Mouse (Mus musculus) thymus, postnatal 36 days (tissue): ENCODE data around the gene Unc93a.
"Not testable (repeated sequence)": the region's sequence is repeated elsewhere in the genome, so short reads cannot be mapped to it uniquely, and the experiment has no call there.

Experiments
- DNase-seq, 2 experiments: peaks; one replicate each; pipeline ENCODE4 v3.0.0; 2022; ENCODE audit warnings: mixed read lengths in 2 of 2

Gene Unc93a

DNA sequence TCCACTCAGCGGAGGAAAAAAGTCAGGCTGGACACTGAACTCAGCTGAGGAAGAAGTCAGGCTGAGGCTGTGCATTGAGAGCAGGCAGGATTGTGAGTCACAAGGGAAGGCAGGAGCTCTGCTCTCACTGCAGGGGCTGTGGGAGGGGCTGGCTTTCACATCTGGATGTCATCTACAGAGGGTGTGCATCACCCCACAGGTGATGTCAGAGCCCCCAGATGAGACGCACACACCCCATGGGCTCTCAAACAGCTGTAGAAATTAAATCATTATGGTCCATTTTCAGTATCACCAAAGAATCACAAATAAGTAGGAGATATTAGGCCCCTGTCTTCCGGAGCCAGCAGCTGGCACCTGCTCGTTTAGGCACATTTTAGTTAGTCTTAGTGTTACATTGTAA lies at the start of gene Unc93a:
Gene Unc93a (minus strand): TSS at position 101 of the 400 bp plus-strand sequence.
- DNase-seq: not testable (repeated sequence)

GRCm38 (mm10) chr17:13180491-13180890 lies 48.9 kb upstream of the Unc93a start:
- not testable (repeated sequence) for DNase-seq

GRCm38 (mm10) chr17:13179021-13179420 lies 47.4 kb upstream of the Unc93a start:
- not testable (repeated sequence) for DNase-seq

GRCm38 (mm10) chr17:13177796-13178195 lies 46.2 kb upstream of the Unc93a start:
- DNase-seq: not testable (repeated sequence)

GRCm38 (mm10) chr17:13175609-13176008 lies 44.0 kb upstream of the Unc93a start:
- DNase-seq: not testable (repeated sequence)

DNA sequence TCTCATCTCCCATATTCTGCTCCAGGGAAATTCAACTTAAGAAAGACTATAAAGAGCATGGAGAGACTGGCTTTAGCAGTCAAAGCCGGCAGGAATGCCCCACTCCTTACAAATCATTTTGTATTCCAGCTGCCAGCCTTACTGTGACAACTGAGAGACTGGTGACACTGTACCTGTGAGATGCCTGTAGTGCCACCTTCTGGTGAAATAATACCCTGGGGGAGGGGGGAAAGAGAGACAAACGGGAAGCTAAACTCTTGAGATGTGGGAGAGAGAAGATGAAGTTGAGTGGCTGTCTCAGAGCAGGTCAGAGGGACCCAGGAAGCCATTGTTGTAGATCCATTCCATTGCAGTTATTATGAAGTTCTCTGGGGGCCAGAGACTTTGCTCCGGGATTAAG lies 42.4 kb upstream of the Unc93a start:
- DNase-seq: not testable (repeated sequence)

- DNase-seq: not testable (repeated sequence)
Measured at GRCm38 (mm10) chr17:13173578-13173977, 42.0 kb upstream of the Unc93a start.

DNA sequence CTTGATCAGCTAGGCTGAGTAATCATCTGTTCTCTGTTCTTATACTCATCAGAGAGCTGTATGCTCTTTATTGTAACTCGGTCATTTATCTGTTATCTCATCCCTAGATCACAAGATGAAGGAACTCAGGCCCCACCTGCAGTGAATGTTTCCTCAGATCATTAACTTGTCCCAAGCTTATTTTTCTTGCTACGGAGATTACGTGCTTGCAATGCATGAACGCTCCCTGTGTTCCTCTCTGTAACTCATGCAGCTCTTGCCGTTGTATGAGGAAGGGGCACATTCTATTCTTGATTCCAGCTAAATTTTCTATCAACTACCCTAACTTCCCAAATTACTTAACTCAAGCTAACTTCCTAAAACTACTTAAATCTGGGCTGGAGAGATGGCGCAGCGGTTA lies 14.5 kb upstream of the Unc93a start:
- not testable (repeated sequence) for DNase-seq

DNA sequence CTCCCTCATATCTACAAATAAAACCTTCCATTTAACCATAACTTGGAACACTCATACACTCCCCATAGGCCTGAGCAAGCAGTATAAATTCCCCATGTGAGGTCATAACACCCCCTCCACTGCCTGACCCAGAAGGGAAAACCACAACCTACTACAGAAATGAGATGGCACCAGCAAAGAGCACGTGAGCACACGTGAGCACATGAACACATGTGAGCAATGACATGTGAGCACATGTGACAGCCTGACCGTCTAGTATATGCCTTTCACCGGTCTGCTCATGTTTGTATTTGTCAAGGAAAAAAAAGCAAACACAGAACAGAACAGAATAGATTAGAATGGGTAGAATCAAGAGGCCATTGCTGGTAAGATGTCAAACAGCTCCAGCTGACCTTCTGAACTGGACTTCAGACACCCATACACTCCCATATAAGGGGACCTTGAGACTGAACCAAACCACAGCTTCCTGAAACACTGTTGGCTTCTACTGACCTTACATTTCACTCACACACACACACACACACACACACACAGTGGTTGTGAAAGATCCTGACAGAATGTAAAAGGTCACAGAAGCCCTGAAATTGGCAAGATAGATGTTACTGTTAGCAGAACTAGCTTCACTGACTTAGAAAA lies 13.1 kb upstream of the Unc93a start:
- not testable (repeated sequence) for DNase-seq

DNA sequence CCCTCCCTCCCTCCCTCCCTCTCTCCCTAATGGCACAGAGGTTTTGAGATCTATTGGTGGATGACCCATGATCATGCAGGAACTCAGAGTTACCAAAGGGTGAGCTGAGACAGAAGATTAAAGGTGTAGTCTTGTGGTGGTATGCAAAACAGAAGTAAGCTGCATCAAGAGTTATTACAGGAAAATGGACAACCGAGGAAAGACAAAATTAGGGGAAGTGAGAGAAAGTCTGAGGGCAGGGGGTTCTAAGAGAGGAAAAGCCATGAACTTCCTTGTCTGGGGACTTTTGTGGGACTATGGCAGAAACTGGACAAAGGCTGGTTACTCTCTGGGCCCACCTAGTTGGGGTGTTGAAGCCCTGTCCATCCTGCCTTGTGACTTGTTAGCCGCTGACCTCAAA lies 11.1 kb upstream of the Unc93a start:
- DNase-seq: not testable (repeated sequence)

DNA sequence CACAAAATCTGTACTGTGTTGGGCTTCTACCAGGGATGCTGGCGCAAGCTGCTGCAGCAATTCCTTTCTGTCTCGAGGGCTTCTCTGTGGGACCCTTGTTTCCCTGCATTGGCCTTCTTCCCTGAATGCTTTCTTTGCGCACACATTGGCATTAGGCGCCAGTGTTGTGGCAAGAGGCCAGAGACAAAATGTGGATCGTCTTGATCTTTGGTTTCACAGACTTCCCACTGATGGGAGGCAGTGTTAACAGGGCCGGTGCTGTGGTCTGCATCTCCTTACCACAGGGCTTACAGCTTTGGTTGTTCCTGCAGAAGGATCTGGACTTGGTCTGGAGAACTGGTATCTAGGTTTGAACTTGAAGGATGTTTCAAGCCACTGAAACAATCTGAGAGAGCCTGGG lies 3.7 kb upstream of the Unc93a start:
- DNase-seq: not testable (repeated sequence)

- not testable (repeated sequence) for DNase-seq
Measured at GRCm38 (mm10) chr17:13132352-13132751, 742 bp upstream of the Unc93a start.

DNA sequence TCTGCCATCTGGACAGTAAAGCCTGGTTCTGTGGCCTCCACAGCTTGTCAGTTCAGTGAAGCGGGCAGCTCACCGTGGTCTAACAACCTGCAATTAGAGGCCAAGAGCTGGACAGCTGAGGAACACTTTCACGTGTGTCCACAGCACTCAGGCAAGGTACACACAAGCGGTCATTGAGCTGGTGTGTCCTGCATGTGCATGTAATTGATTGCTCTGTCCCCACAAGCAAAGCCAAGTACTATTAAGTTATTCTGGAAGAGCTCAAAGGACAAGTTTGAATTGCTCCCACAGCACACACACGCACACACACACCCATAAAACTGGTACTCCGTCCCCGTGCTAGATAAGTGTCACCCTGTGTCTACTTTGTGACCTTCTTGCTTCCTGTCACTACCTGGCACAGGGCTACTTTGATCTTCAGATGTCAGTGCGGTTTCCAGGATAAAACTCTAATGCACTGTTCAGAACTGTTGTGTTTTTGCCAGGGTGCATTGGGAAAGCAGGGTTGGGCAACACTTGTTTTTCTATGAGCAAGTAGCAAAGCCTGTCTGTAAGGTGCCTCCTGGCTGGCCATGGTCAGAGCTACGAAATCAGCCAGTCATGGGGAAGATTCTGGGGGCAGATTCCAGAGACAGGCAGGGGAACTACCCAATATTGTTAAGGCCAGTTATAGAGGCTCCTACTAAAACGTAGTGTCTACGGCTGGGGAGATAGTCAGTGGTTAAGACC lies 1.7 kb downstream of the Unc93a start:
- not testable (repeated sequence) for DNase-seq

- DNase-seq: not testable (repeated sequence)
Measured at GRCm38 (mm10) chr17:13129324-13129723, 2.3 kb downstream of the Unc93a start.

GRCm38 (mm10) chr17:13124241-13124640 lies 7.4 kb downstream of the Unc93a start:
- DNase-seq: not testable (repeated sequence)

GRCm38 (mm10) chr17:13123308-13124038 lies 8.1 kb downstream of the Unc93a start:
- DNase-seq: not testable (repeated sequence)

GRCm38 (mm10) chr17:13112504-13113291 lies 18.9 kb downstream of the Unc93a start:
- DNase-seq: not testable (repeated sequence)

DNA sequence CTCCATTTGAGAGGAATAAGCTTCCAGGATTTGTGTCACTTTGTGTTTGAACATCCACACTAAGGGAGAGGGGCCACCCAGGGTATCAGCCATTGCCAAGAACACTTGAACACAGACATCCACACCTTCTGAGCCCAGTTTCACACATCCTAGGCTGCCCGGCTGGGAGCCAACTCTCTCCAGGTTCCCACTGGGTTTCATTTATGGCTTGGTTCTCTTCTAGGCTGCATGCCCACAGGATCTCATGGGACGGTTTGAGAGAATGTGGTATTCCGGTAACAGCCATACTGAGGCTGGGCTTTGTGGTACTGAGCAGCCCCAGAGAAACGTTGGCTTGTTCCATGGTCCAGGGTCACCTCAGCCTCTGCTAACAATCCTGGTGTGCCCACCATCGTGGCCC lies 25.0 kb downstream of the Unc93a start:
- not testable (repeated sequence) for DNase-seq

DNA sequence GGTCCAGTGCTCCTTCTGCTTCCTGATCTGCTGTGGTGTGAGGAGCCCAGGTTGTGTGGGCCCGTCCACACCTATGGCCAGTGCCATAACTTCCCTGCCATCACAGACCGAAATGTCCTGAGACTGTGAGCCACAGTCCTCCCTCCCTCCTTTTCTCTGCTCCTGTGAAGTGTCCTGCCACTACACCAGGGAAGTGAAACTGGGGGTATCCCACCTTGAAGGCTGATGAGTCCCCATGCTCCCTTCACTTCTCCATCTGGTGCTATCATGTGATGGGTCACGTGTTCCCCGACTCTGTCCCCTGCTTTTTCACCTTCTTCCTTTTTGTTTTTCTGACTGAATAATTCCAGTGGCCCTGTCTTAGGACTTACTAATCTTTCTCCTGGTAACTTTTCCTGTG lies 38.6 kb downstream of the Unc93a start:
- not testable (repeated sequence) for DNase-seq

GRCm38 (mm10) chr17:13092100-13092764 lies 39.4 kb downstream of the Unc93a start:
- not testable (repeated sequence) for DNase-seq

GRCm38 (mm10) chr17:13091510-13091909 lies 40.1 kb downstream of the Unc93a start:
- not testable (repeated sequence) for DNase-seq

DNA sequence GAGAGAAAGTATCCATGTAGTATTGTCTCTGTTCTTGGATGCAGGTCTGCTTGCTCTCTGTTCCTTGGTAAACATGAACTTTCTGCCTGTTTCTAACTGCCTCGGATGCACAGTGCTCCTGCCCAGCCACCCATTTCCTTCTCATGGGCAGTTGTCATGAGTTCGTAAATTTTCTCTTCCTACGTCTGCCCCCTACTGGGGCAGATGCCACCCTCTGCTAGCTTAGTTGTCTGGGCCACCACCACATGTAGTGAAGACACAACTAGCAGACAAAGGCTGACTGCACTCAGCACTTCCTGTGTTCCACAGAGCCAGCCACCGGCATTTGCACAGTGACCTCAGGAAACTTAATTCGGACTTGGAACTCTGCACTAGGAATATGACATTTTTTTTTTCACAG lies 62.4 kb downstream of the Unc93a start:
- not testable (repeated sequence) for DNase-seq
